37 mouse cellular contexts compared by ENCODE assay signal in the genomic region with DNA sequence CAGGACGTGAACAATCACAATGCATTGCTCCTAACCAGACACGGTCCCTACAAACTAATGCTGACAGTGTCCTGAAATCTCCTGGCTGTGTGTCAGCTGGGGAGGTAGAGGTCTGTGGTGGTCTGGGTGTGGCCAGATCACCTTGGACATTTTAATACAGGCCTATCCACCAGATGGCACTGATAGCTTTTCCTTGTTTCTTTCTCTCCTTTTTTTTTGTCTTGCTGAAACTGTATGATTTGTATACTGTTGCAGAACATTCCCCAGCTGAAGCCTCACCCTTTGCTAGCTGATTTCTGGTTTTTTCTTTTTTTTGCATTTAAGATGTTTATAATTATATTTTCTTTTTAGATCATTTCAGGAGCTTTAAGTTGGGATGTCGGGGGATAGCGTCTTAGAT. TPM values are rescaled to one million over a fixed set of nuclear protein-coding genes. Genes with fewer than 3 reads are reported as not detected.
DNase-seq lines count a peak whose midpoint lies in the region; ATAC-seq and TF ChIP-seq lines count a peak whose summit lies in the region.
"Had no signal": no experiment of that assay in that cellular context is flagged by ENCODE, and none has a peak within 500 bp of the region (broad histone marks: within the 10 kb centered on the region; RNA-seq: fewer than 3 reads in every experiment).

No protein-coding gene starts in this region.

- ATAC-seq in hindbrain, postnatal 0 days, result no peak
- ATAC-seq in hindbrain, embryonic 11.5 days (ENCODE audit: low FRiP score), result no peak
- no peak for ATAC-seq in liver, postnatal 0 days
- no peak for ATAC-seq in liver, embryonic 11.5 days (replicated peaks; ENCODE audit: low FRiP score)
- ATAC-seq: forebrain, embryonic 16.5 days; midbrain, embryonic 15.5 days had no signal

- H3K4me2 ChIP-seq in hindbrain, postnatal 0 days (ENCODE audit: low read depth, low read length), result no peak overlapping the region
- H3K4me2 ChIP-seq in hindbrain, embryonic 11.5 days (replicated peaks; ENCODE audit: low read depth, low read length), result no peak overlapping the region
- H3K4me2 ChIP-seq in liver, postnatal 0 days (ENCODE audit: low read depth, low read length), result no peak overlapping the region
- H3K4me2 ChIP-seq in liver, embryonic 11.5 days, result no peak overlapping the region
- H3K4me2 ChIP-seq: embryonic facial prominence, embryonic 13.5 days; heart, embryonic 12.5 days; hindbrain, embryonic 15.5 days; liver, embryonic 13.5 days; midbrain, embryonic 15.5 days had no signal

- peak; percentile 60 for TF ChIP-seq CTCF in hindbrain, postnatal 0 days (IDR thresholded peaks at IDR 0.05; ENCODE audit: low read depth)
- peak; percentile 9; the same call in 1 of the 2 replicates for TF ChIP-seq CTCF in liver, postnatal 0 days (IDR thresholded peaks at IDR 0.05; ENCODE audit: low read depth)

- no peak for TF ChIP-seq EP300 in liver, postnatal 0 days (IDR thresholded peaks at IDR 0.05; ENCODE audit: low read depth)

- H3K27ac ChIP-seq in hindbrain, postnatal 0 days, result no peak overlapping the region
- H3K27ac ChIP-seq in hindbrain, embryonic 11.5 days (ENCODE audit: low read depth, low read length), result no peak overlapping the region
- H3K27ac ChIP-seq in liver, postnatal 0 days (ENCODE audit: low read depth), result no peak overlapping the region
- H3K27ac ChIP-seq in liver, embryonic 11.5 days (ENCODE audit: low read depth, low read length), result no peak overlapping the region
- H3K27ac ChIP-seq: embryonic facial prominence, embryonic 13.5 days; forebrain, embryonic 10.5 days; hindbrain, embryonic 15.5 days; liver, embryonic 13.5 days; midbrain, embryonic 15.5 days had no signal

- H3K36me3 ChIP-seq in hindbrain, postnatal 0 days (ENCODE audit: insufficient read depth, low read length), result no peaks in the 10 kb centered on the region
- H3K36me3 ChIP-seq in hindbrain, embryonic 11.5 days (ENCODE audit: control insufficient read depth, insufficient read depth, low read length), result no peaks in the 10 kb centered on the region
- H3K36me3 ChIP-seq in liver, postnatal 0 days (replicated peaks; ENCODE audit: insufficient read depth, low read length), result no peaks in the 10 kb centered on the region
- no peaks in the 10 kb centered on the region for H3K36me3 ChIP-seq in liver, embryonic 11.5 days (ENCODE audit: control insufficient read depth, insufficient read depth, low read length)
- H3K36me3 ChIP-seq: embryonic facial prominence, embryonic 13.5 days; forebrain, embryonic 10.5 days; G1E; heart, embryonic 12.5 days; hindbrain, embryonic 15.5 days; liver, embryonic 13.5 days; midbrain, embryonic 15.5 days had no signal

- H3K4me3 ChIP-seq in hindbrain, postnatal 0 days (ENCODE audit: low read length), result no peak overlapping the region
- no peak overlapping the region for H3K4me3 ChIP-seq in hindbrain, embryonic 11.5 days (ENCODE audit: low read depth, low read length)
- H3K4me3 ChIP-seq in liver, postnatal 0 days (ENCODE audit: low read depth, low read length), result no peak overlapping the region
- no peak overlapping the region for H3K4me3 ChIP-seq in liver, embryonic 11.5 days (ENCODE audit: low read depth, low read length)
- H3K4me3 ChIP-seq: embryonic facial prominence, embryonic 13.5 days; forebrain, embryonic 10.5 days; heart, embryonic 12.5 days; hindbrain, embryonic 15.5 days; liver, embryonic 13.5 days; megakaryocyte, embryonic 14.5 days; midbrain, embryonic 15.5 days had no signal

- no peaks in the 10 kb centered on the region for H3K4me1 ChIP-seq in hindbrain, postnatal 0 days (ENCODE audit: insufficient read depth, low read length)
- no peaks in the 10 kb centered on the region for H3K4me1 ChIP-seq in hindbrain, embryonic 11.5 days (replicated peaks; ENCODE audit: control insufficient read depth, insufficient read depth, low read length)
- H3K4me1 ChIP-seq in liver, postnatal 0 days (ENCODE audit: insufficient read depth), result peaks cover 5% of the 10 kb centered on the region; the same call in 1 of the 2 replicates
- 0 out of 2 replicates have a peak, but pooled peaks cover 3% of the 10 kb centered on the region for H3K4me1 ChIP-seq in liver, embryonic 11.5 days (replicated peaks; ENCODE audit: control insufficient read depth, insufficient read depth, low read length)
- H3K4me1 ChIP-seq: embryonic facial prominence, embryonic 13.5 days; forebrain, embryonic 10.5 days; hindbrain, embryonic 15.5 days; midbrain, embryonic 15.5 days had no signal

- no peaks in the 10 kb centered on the region for H3K9me3 ChIP-seq in hindbrain, postnatal 0 days (ENCODE audit: low read length)
- H3K9me3 ChIP-seq in hindbrain, embryonic 11.5 days (ENCODE audit: control insufficient read depth, low read length), result no peaks in the 10 kb centered on the region
- H3K9me3 ChIP-seq in liver, postnatal 0 days (ENCODE audit: low read length), result no peaks in the 10 kb centered on the region
- no peaks in the 10 kb centered on the region for H3K9me3 ChIP-seq in liver, embryonic 11.5 days (ENCODE audit: control insufficient read depth, low read length)
- H3K9me3 ChIP-seq: embryonic facial prominence, embryonic 13.5 days; forebrain, embryonic 10.5 days; heart, embryonic 12.5 days; hindbrain, embryonic 15.5 days; liver, embryonic 13.5 days; midbrain, embryonic 15.5 days had no signal

- WGBS in hindbrain, postnatal 0 days, result 76% methylated on average over 4 of the region's 4 CpGs
- WGBS in hindbrain, embryonic 11.5 days, result 86% methylated on average over 4 of the region's 4 CpGs
- WGBS in liver, postnatal 0 days (ENCODE audit: insufficient replicate concordance), result 63% methylated on average over 4 of the region's 4 CpGs
- 73% methylated on average over 4 of the region's 4 CpGs for WGBS in liver, embryonic 11.5 days

- DNase-seq in hindbrain, postnatal 0 days (ENCODE audit: low spot score), result peak; percentile 58
- no peak for DNase-seq in hindbrain, embryonic 11.5 days (ENCODE audit: low spot score)
- no peak for DNase-seq in liver, postnatal 0 days
- DNase-seq in liver, embryonic 11.5 days (ENCODE audit: low spot score), result no peak
- peak; percentile 10 for DNase-seq in retina, postnatal 1 day
- no peak for DNase-seq in retina, embryonic 14.5 days (ENCODE audit: low spot score)
- DNase-seq in cerebellum, postnatal 25 days, result no peak
- DNase-seq: adrenal gland, postnatal 10 days; cerebellum, adult 11-12 months; cerebellum, adult 9-11 months; gastrocnemius, postnatal 14 days; kidney, adult 8-10 months; kidney, postnatal 10 days; left cerebral cortex, postnatal 4 days; liver, embryonic 13.5 days; lung, adult 2 months; lung, postnatal 4 days; right cerebral cortex, postnatal 4 days; thymus, adult 2 months; thymus, postnatal 36 days had no signal

- no peaks in the 10 kb centered on the region for H3K27me3 ChIP-seq in hindbrain, postnatal 0 days (ENCODE audit: insufficient read depth, low read length)
- no peaks in the 10 kb centered on the region for H3K27me3 ChIP-seq in hindbrain, embryonic 11.5 days (ENCODE audit: control insufficient read depth, insufficient read depth, low read length)
- H3K27me3 ChIP-seq in liver, postnatal 0 days (ENCODE audit: insufficient read depth, low read length), result no peaks in the 10 kb centered on the region
- no peaks in the 10 kb centered on the region for H3K27me3 ChIP-seq in liver, embryonic 11.5 days (replicated peaks; ENCODE audit: control insufficient read depth, insufficient read depth, low read length)
- H3K27me3 ChIP-seq: heart, embryonic 12.5 days; hindbrain, embryonic 15.5 days; liver, embryonic 13.5 days; midbrain, embryonic 15.5 days had no signal

- no peak overlapping the region for H3K9ac ChIP-seq in hindbrain, postnatal 0 days (replicated peaks; ENCODE audit: low read length)
- H3K9ac ChIP-seq in hindbrain, embryonic 11.5 days (ENCODE audit: low read depth, low read length), result no peak overlapping the region
- H3K9ac ChIP-seq in liver, postnatal 0 days (replicated peaks), result no peak overlapping the region
- no peak overlapping the region for H3K9ac ChIP-seq in liver, embryonic 11.5 days (ENCODE audit: low read depth, low read length)
- H3K9ac ChIP-seq: embryonic facial prominence, embryonic 13.5 days; heart, embryonic 12.5 days; hindbrain, embryonic 15.5 days; liver, embryonic 13.5 days; midbrain, embryonic 15.5 days had no signal

RNA-seq across cellular contexts. Expression of a gene that starts 5.0 kb away (rescaled TPM):
- 2.4 and 3.8 TPM in 2 replicates for total RNA-seq in hindbrain, postnatal 0 days (2014; rRNA removed)
- polyA plus RNA-seq in hindbrain, postnatal 0 days (2015; fragmentation: Nextera tagmentation; extraction: Ambion mirVana), result 8.8 and 9.0 TPM in 2 replicates
- polyA plus RNA-seq in hindbrain, embryonic 11.5 days (2014; fragmentation: Nextera tagmentation; extraction: Ambion mirVana), result 9.4 TPM in 2 replicates
- 12.1 and 13.0 TPM in 2 replicates for polyA plus RNA-seq in liver, postnatal 0 days (2015; fragmentation: Nextera tagmentation; extraction: Ambion mirVana)
- polyA plus RNA-seq in liver, embryonic 11.5 days (2014; fragmentation: Nextera tagmentation; extraction: Ambion mirVana), result 6.2 and 8.2 TPM in 2 replicates
- total RNA-seq: G1E; neutrophil, adult 5-6 weeks had no signal
- polyA plus RNA-seq: G1E had no signal

RNA-seq across cellular contexts. Expression of a gene that starts 35.5 kb away (rescaled TPM):
- 0.18 TPM in 1 of 2 replicates, not detected in the other for total RNA-seq in hindbrain, postnatal 0 days (2014; rRNA removed)
- not detected in 2 replicates for polyA plus RNA-seq in hindbrain, postnatal 0 days (2015; fragmentation: Nextera tagmentation; extraction: Ambion mirVana)
- 0.22 and 0.35 TPM in 2 replicates for polyA plus RNA-seq in hindbrain, embryonic 11.5 days (2014; fragmentation: Nextera tagmentation; extraction: Ambion mirVana)
- polyA plus RNA-seq in liver, postnatal 0 days (2015; fragmentation: Nextera tagmentation; extraction: Ambion mirVana), result 0.12 and 0.31 TPM in 2 replicates
- polyA plus RNA-seq in liver, embryonic 11.5 days (2014; fragmentation: Nextera tagmentation; extraction: Ambion mirVana), result 0.11 TPM in 1 of 2 replicates, not detected in the other
- total RNA-seq: adrenal gland, postnatal 10 days; common myeloid progenitor, adult 5-6 weeks; G1E; gastrocnemius, postnatal 14 days; granulocyte monocyte progenitor cell, adult 5-6 weeks; hematopoietic stem cell, adult 5-6 weeks; left cerebral cortex, postnatal 4 days had no signal
- polyA plus RNA-seq: C2C12; forebrain, embryonic 16.5 days; G1E; heart, embryonic 12.5 days; heart, postnatal 0 days; intestine, embryonic 14.5 days; liver, embryonic 13.5 days; lung, adult 2 months; thymus, adult 2 months had no signal

RNA-seq across cellular contexts. Expression of a gene that starts 47.4 kb away (rescaled TPM):
- total RNA-seq in hindbrain, postnatal 0 days (2014; rRNA removed), result 0.11 TPM in 1 of 2 replicates, not detected in the other
- 0.14 TPM in 1 of 2 replicates, not detected in the other for polyA plus RNA-seq in hindbrain, postnatal 0 days (2015; fragmentation: Nextera tagmentation; extraction: Ambion mirVana)
- polyA plus RNA-seq in hindbrain, embryonic 11.5 days (2014; fragmentation: Nextera tagmentation; extraction: Ambion mirVana), result not detected in 2 replicates
- 0.31 TPM in 2 replicates for polyA plus RNA-seq in liver, postnatal 0 days (2015; fragmentation: Nextera tagmentation; extraction: Ambion mirVana)
- polyA plus RNA-seq in liver, embryonic 11.5 days (2014; fragmentation: Nextera tagmentation; extraction: Ambion mirVana), result not detected in 2 replicates
- total RNA-seq: common myeloid progenitor, adult 5-6 weeks; gastrocnemius, postnatal 14 days; layer of hippocampus, postnatal 10 days; left cerebral cortex, postnatal 4 days had no signal
- polyA plus RNA-seq: C2C12; forebrain, embryonic 10.5 days; forebrain, embryonic 16.5 days; G1E; heart, embryonic 12.5 days; heart, postnatal 0 days; hindbrain, embryonic 15.5 days; midbrain, embryonic 15.5 days; neural tube, embryonic 11.5 days had no signal

Comparison
In these comparisons a context has a peak if more than half of its experiments do, and no peak if none do; other contexts are left out.
1. DNase-seq: peak in hindbrain, postnatal 0 days (single experiment) and retina, postnatal 1 day (single experiment); none in hindbrain, embryonic 11.5 days (single experiment), liver, postnatal 0 days (single experiment), liver, embryonic 11.5 days (single experiment), retina, embryonic 14.5 days (single experiment) and cerebellum, postnatal 25 days (0 of 2).